Mouse (Mus musculus): Measurements from ENCODE around the gene Fam196b.

Fam196b gene

GRCm38 (mm10) chr11:34314534-34315379 lies at the start of gene Fam196b:
Gene Fam196b (plus strand): TSS chr11:34314822.
- peak; percentile 70 to 83 for DNase-seq

GRCm38 (mm10) chr11:34272016-34272415 lies 42.6 kb upstream of the Fam196b start:
- peak; percentile 43 to 56 for DNase-seq

- peak; percentile 41 to 44 for DNase-seq
These were observed 38.7 kb upstream of the Fam196b start for GRCm38 (mm10) chr11:34275941-34276340.

- DNase-seq = peak; percentile 41 to 48
These were observed 38.1 kb upstream of the Fam196b start for GRCm38 (mm10) chr11:34276363-34277046.

- no peak for DNase-seq
These were observed 37.6 kb upstream of the Fam196b start for GRCm38 (mm10) chr11:34277047-34277445.

- DNase-seq = no peak
These were observed 30.4 kb upstream of the Fam196b start for GRCm38 (mm10) chr11:34284124-34284808.

- DNase-seq = no peak
These were observed 24.4 kb upstream of the Fam196b start for GRCm38 (mm10) chr11:34290265-34290664.

- DNase-seq = no peak
These were observed 23.9 kb upstream of the Fam196b start for GRCm38 (mm10) chr11:34290708-34291107.

- DNase-seq = no peak
These were observed 23.3 kb upstream of the Fam196b start for GRCm38 (mm10) chr11:34291304-34291703.

GRCm38 (mm10) chr11:34297698-34298378 lies 16.8 kb upstream of the Fam196b start:
- DNase-seq = no peak

- DNase-seq = no peak
These were observed 15.1 kb upstream of the Fam196b start for GRCm38 (mm10) chr11:34299550-34299949.

GRCm38 (mm10) chr11:34300064-34300463 lies 14.6 kb upstream of the Fam196b start:
- DNase-seq = no peak

GRCm38 (mm10) chr11:34306231-34306630 lies 8.4 kb upstream of the Fam196b start:
- no peak for DNase-seq

- no peak for DNase-seq
These were observed 5.9 kb upstream of the Fam196b start for GRCm38 (mm10) chr11:34308731-34309130.

GRCm38 (mm10) chr11:34309360-34309759 lies 5.3 kb upstream of the Fam196b start:
- DNase-seq = no peak

- peak; percentile 28 to 33 for DNase-seq
These were observed 2.9 kb upstream of the Fam196b start for GRCm38 (mm10) chr11:34311717-34312116.

- no peak for DNase-seq
These were observed 2.4 kb upstream of the Fam196b start for GRCm38 (mm10) chr11:34312208-34312607.

- DNase-seq = no peak
These were observed 761 bp downstream of the Fam196b start for GRCm38 (mm10) chr11:34315383-34315782.

GRCm38 (mm10) chr11:34316176-34316575 lies 1.6 kb downstream of the Fam196b start:
- DNase-seq = no peak

GRCm38 (mm10) chr11:34317001-34317400 lies 2.4 kb downstream of the Fam196b start:
- no peak for DNase-seq

- no peak for DNase-seq
These were observed 4.7 kb downstream of the Fam196b start for GRCm38 (mm10) chr11:34319282-34319681.

GRCm38 (mm10) chr11:34323664-34324063 lies 9.0 kb downstream of the Fam196b start:
- no peak for DNase-seq
